Mouse (Mus musculus): ENCODE results near the gene Abcc5. TPM values are rescaled to one million over a fixed set of nuclear protein-coding genes. Genes with fewer than 3 reads are reported as not detected.
"Not testable (repeated sequence)": the region's sequence is repeated elsewhere in the genome, so short reads cannot be mapped to it uniquely, and the experiment has no call there.

Abcc5 gene
- 60.6 and 65.7 TPM in 2 replicates for polyA plus RNA-seq (2016; fragmentation: Nextera tagmentation; extraction: Ambion mirVana)

- under 1% methylated on average over 62 of the region's 62 CpGs for WGBS
- Histone ChIP-seq H3K27ac (peak within 1 kb of the TSS; percentile 92), H3K36me3 (peaks cover 12% of the 10 kb centered on the region), H3K27me3 (ENCODE audit: insufficient read depth, poor library complexity, severe bottlenecking) (no peaks in the 10 kb centered on the region), H3K9me3 (no peaks in the 10 kb centered on the region), H3K4me3 (peak within 1 kb of the TSS; percentile 82), H3K4me1 (peaks cover 25% of the 10 kb centered on the region)
- peak; percentile 97 for DNase-seq (ENCODE audit: low spot score)
Observed at GRCm38 (mm10) chr16:20425855-20426598, at the start of gene Abcc5. Gene Abcc5, minus strand, starts transcription at chr16:20426394.

GRCm38 (mm10) chr16:20475335-20475734 is 49.1 kb upstream of the Abcc5 start:
- H3K27me3 ChIP-seq (ENCODE audit: insufficient read depth, poor library complexity, severe bottlenecking), result no peaks in the 10 kb centered on the region
- H3K36me3 ChIP-seq, result no peaks in the 10 kb centered on the region
- peaks cover 16% of the 10 kb centered on the region for H3K4me1 ChIP-seq
- no peak overlapping the region for H3K4me3 ChIP-seq
- DNase-seq (ENCODE audit: low spot score), result no peak
- H3K9me3 ChIP-seq, result no peaks in the 10 kb centered on the region
- 81% methylated on average over 1 of the region's 1 CpGs for WGBS
- H3K27ac ChIP-seq, result no peak overlapping the region

GRCm38 (mm10) chr16:20474786-20475185 is 48.6 kb upstream of the Abcc5 start:
- no peaks in the 10 kb centered on the region for H3K36me3 ChIP-seq

GRCm38 (mm10) chr16:20474211-20474610 is 48.0 kb upstream of the Abcc5 start:
- H3K9me3 ChIP-seq, result no peaks in the 10 kb centered on the region
- peaks cover 16% of the 10 kb centered on the region for H3K4me1 ChIP-seq
- no peaks in the 10 kb centered on the region for H3K27me3 ChIP-seq (ENCODE audit: insufficient read depth, poor library complexity, severe bottlenecking)
- 85% methylated on average over 8 of the region's 8 CpGs for WGBS
- no peak overlapping the region for H3K4me3 ChIP-seq
- H3K36me3 ChIP-seq, result no peaks in the 10 kb centered on the region
- no peak for DNase-seq (ENCODE audit: low spot score)
- no peak overlapping the region for H3K27ac ChIP-seq

More at GRCm38 (mm10) chr16:20474786-20475185, 48.6 kb upstream of the Abcc5 start:
- 88% methylated on average over 6 of the region's 6 CpGs for WGBS
- H3K4me3 ChIP-seq, result no peak overlapping the region
- peaks cover 16% of the 10 kb centered on the region for H3K4me1 ChIP-seq
- H3K27ac ChIP-seq, result no peak overlapping the region
- H3K9me3 ChIP-seq, result no peaks in the 10 kb centered on the region
- DNase-seq (ENCODE audit: low spot score), result no peak
- H3K27me3 ChIP-seq (ENCODE audit: insufficient read depth, poor library complexity, severe bottlenecking), result no peaks in the 10 kb centered on the region

- no peaks in the 10 kb centered on the region for H3K36me3 ChIP-seq
- no peak overlapping the region for H3K4me3 ChIP-seq
- peaks cover 16% of the 10 kb centered on the region for H3K4me1 ChIP-seq
- no peaks in the 10 kb centered on the region for H3K9me3 ChIP-seq
- WGBS, result 88% methylated on average over 1 of the region's 1 CpGs
- H3K27ac ChIP-seq, result no peak overlapping the region
- H3K27me3 ChIP-seq (ENCODE audit: insufficient read depth, poor library complexity, severe bottlenecking), result no peaks in the 10 kb centered on the region
- DNase-seq (ENCODE audit: low spot score), result no peak
Observed at GRCm38 (mm10) chr16:20473748-20474147, 47.6 kb upstream of the Abcc5 start.

GRCm38 (mm10) chr16:20471686-20472085 is 45.5 kb upstream of the Abcc5 start:
- DNase-seq (ENCODE audit: low spot score), result no peak
- Histone ChIP-seq H3K36me3 (no peaks in the 10 kb centered on the region), H3K9me3 (no peaks in the 10 kb centered on the region), H3K4me1 (peaks cover 3% of the 10 kb centered on the region; the same call in 1 of the 2 replicates), H3K27me3 (ENCODE audit: insufficient read depth, poor library complexity, severe bottlenecking) (no peaks in the 10 kb centered on the region), H3K27ac (no peak overlapping the region), H3K4me3 (no peak overlapping the region)
- 75% methylated on average over 1 of the region's 1 CpGs for WGBS

GRCm38 (mm10) chr16:20470981-20471380 is 44.8 kb upstream of the Abcc5 start:
- Histone ChIP-seq H3K4me3 (no peak overlapping the region), H3K27ac (no peak overlapping the region), H3K4me1 (no peaks in the 10 kb centered on the region), H3K9me3 (no peaks in the 10 kb centered on the region), H3K27me3 (ENCODE audit: insufficient read depth, poor library complexity, severe bottlenecking) (no peaks in the 10 kb centered on the region), H3K36me3 (no peaks in the 10 kb centered on the region)
- DNase-seq (ENCODE audit: low spot score), result no peak
- 86% methylated on average over 2 of the region's 2 CpGs for WGBS

GRCm38 (mm10) chr16:20464725-20465124 is 38.5 kb upstream of the Abcc5 start:
- no peaks in the 10 kb centered on the region for H3K36me3 ChIP-seq
- no peak for DNase-seq (ENCODE audit: low spot score)
- no peak overlapping the region for H3K27ac ChIP-seq
- no peak overlapping the region for H3K4me3 ChIP-seq
- H3K9me3 ChIP-seq, result no peaks in the 10 kb centered on the region
- H3K4me1 ChIP-seq, result no peaks in the 10 kb centered on the region
- no peaks in the 10 kb centered on the region for H3K27me3 ChIP-seq (ENCODE audit: insufficient read depth, poor library complexity, severe bottlenecking)

GRCm38 (mm10) chr16:20458736-20459135 is 32.5 kb upstream of the Abcc5 start:
- H3K27me3 ChIP-seq (ENCODE audit: insufficient read depth, poor library complexity, severe bottlenecking); H3K36me3 ChIP-seq; H3K27ac ChIP-seq; H3K4me3 ChIP-seq; H3K4me1 ChIP-seq; DNase-seq (ENCODE audit: low spot score); H3K9me3 ChIP-seq: not testable (repeated sequence)
- 84% methylated on average over 5 of the region's 5 CpGs for WGBS

- H3K27ac ChIP-seq, result no peak overlapping the region
- no peaks in the 10 kb centered on the region for H3K27me3 ChIP-seq (ENCODE audit: insufficient read depth, poor library complexity, severe bottlenecking)
- no peak overlapping the region for H3K4me3 ChIP-seq
- no peaks in the 10 kb centered on the region for H3K4me1 ChIP-seq
- H3K36me3 ChIP-seq, result no peaks in the 10 kb centered on the region
- 24% methylated on average over 1 of the region's 1 CpGs for WGBS
- no peaks in the 10 kb centered on the region for H3K9me3 ChIP-seq
- DNase-seq (ENCODE audit: low spot score), result no peak
Observed at GRCm38 (mm10) chr16:20456106-20456505, 29.9 kb upstream of the Abcc5 start.

- Histone ChIP-seq H3K36me3 (no peaks in the 10 kb centered on the region), H3K27ac (no peak overlapping the region)
- 91% methylated on average over 6 of the region's 6 CpGs for WGBS
Observed at GRCm38 (mm10) chr16:20454155-20454654, 28.0 kb upstream of the Abcc5 start.

GRCm38 (mm10) chr16:20451774-20452173 is 25.6 kb upstream of the Abcc5 start:
- no peaks in the 10 kb centered on the region for H3K4me1 ChIP-seq
- no peak for DNase-seq (ENCODE audit: low spot score)
- WGBS, result 74% methylated on average over 6 of the region's 6 CpGs
- no peak overlapping the region for H3K27ac ChIP-seq
- H3K4me3 ChIP-seq, result no peak overlapping the region
- no peaks in the 10 kb centered on the region for H3K36me3 ChIP-seq
- H3K27me3 ChIP-seq (ENCODE audit: insufficient read depth, poor library complexity, severe bottlenecking), result no peaks in the 10 kb centered on the region
- no peaks in the 10 kb centered on the region for H3K9me3 ChIP-seq

More at GRCm38 (mm10) chr16:20454155-20454654, 28.0 kb upstream of the Abcc5 start:
- no peaks in the 10 kb centered on the region for H3K27me3 ChIP-seq (ENCODE audit: insufficient read depth, poor library complexity, severe bottlenecking)
- no peaks in the 10 kb centered on the region for H3K9me3 ChIP-seq
- no peak for DNase-seq (ENCODE audit: low spot score)
- no peaks in the 10 kb centered on the region for H3K4me1 ChIP-seq
- H3K4me3 ChIP-seq, result no peak overlapping the region

GRCm38 (mm10) chr16:20445871-20446270 is 19.7 kb upstream of the Abcc5 start:
- Histone ChIP-seq H3K27ac (no peak overlapping the region), H3K9me3 (no peaks in the 10 kb centered on the region)
- DNase-seq (ENCODE audit: low spot score), result no peak

More at GRCm38 (mm10) chr16:20445871-20446270, 19.7 kb upstream of the Abcc5 start:
- 75% methylated on average over 1 of the region's 1 CpGs for WGBS
- Histone ChIP-seq H3K36me3 (no peaks in the 10 kb centered on the region), H3K27me3 (ENCODE audit: insufficient read depth, poor library complexity, severe bottlenecking) (no peaks in the 10 kb centered on the region), H3K4me1 (peaks cover 3% of the 10 kb centered on the region; the same call in 1 of the 2 replicates), H3K4me3 (no peak overlapping the region)
